Mouse (Mus musculus): ENCODE measurements around the gene Atcay. TPM values are rescaled to one million over a fixed set of nuclear protein-coding genes. Genes with fewer than 3 reads are reported as not detected.

Gene Atcay
- polyA plus RNA-seq, 1 experiment from 2014 or later: 68.1 TPM

GRCm38 (mm10) chr10:81196470-81197065 is 34.1 kb downstream of the Atcay start:
- WGBS: 64% methylated on average over 11 of the region's 11 CpGs
- no peak overlapping the region for H3K27ac ChIP-seq
- ATAC-seq (ENCODE audit: low FRiP score): no peak
- H3K4me1 ChIP-seq (replicated peaks): peaks cover 26% of the 10 kb centered on the region
- H3K27me3 ChIP-seq: peaks cover 57% of the 10 kb centered on the region
- no peak overlapping the region for H3K4me3 ChIP-seq
- H3K36me3 ChIP-seq: peaks cover 1% of the 10 kb centered on the region; the same call in 1 of the 2 replicates
- H3K9me3 ChIP-seq: no peaks in the 10 kb centered on the region
- no peak overlapping the region for H3K9ac ChIP-seq
- H3K4me2 ChIP-seq: no peak overlapping the region

- H3K9ac ChIP-seq: no peak overlapping the region
- H3K4me1 ChIP-seq (replicated peaks): peaks cover 28% of the 10 kb centered on the region
- no peak for ATAC-seq (ENCODE audit: low FRiP score)
- WGBS: 76% methylated on average over 4 of the region's 4 CpGs
- H3K27ac ChIP-seq: no peak overlapping the region
- no peak overlapping the region for H3K4me2 ChIP-seq
- peaks cover 57% of the 10 kb centered on the region for H3K27me3 ChIP-seq
- no peak overlapping the region for H3K4me3 ChIP-seq
- peaks cover 14% of the 10 kb centered on the region for H3K36me3 ChIP-seq
- no peaks in the 10 kb centered on the region for H3K9me3 ChIP-seq
Measured at GRCm38 (mm10) chr10:81195300-81195699, 35.3 kb downstream of the Atcay start.

- Histone ChIP-seq H3K4me2 (0 out of 2 replicates have a peak overlapping the region, but pooled peaks have one; percentile 2), H3K4me3 (no peak overlapping the region)
- 16% methylated on average over 37 of the region's 37 CpGs for WGBS
Measured at GRCm38 (mm10) chr10:81193991-81194774, 36.5 kb downstream of the Atcay start.

GRCm38 (mm10) chr10:81192968-81193501 is 37.6 kb downstream of the Atcay start:
- H3K4me2 ChIP-seq: peak overlapping the region; percentile 92
- WGBS: 2% methylated on average over 19 of the region's 19 CpGs
- peak overlapping the region; percentile 58 for H3K4me3 ChIP-seq
- peaks cover 32% of the 10 kb centered on the region for H3K36me3 ChIP-seq
- H3K9ac ChIP-seq: peak overlapping the region; percentile 79
- H3K9me3 ChIP-seq: no peaks in the 10 kb centered on the region
- peak overlapping the region; percentile 98 for H3K27ac ChIP-seq
- peaks cover 40% of the 10 kb centered on the region for H3K27me3 ChIP-seq
- peak; percentile 45 for ATAC-seq (ENCODE audit: low FRiP score)
- H3K4me1 ChIP-seq (replicated peaks): peaks cover 28% of the 10 kb centered on the region

More at GRCm38 (mm10) chr10:81193991-81194774, 36.5 kb downstream of the Atcay start:
- Histone ChIP-seq H3K9ac (peak overlapping the region; percentile 53), H3K4me1 (replicated peaks) (peaks cover 28% of the 10 kb centered on the region), H3K27ac (no peak overlapping the region), H3K27me3 (peaks cover 47% of the 10 kb centered on the region), H3K9me3 (no peaks in the 10 kb centered on the region), H3K36me3 (peaks cover 23% of the 10 kb centered on the region)
- ATAC-seq (ENCODE audit: low FRiP score): no peak

- 1% methylated on average over 79 of the region's 93 CpGs for WGBS
Measured at GRCm38 (mm10) chr10:81192270-81192967, 38.2 kb downstream of the Atcay start.

GRCm38 (mm10) chr10:81191342-81191982 is 39.2 kb downstream of the Atcay start:
- Histone ChIP-seq H3K27ac (peak overlapping the region; percentile 98), H3K27me3 (peaks cover 27% of the 10 kb centered on the region), H3K9me3 (no peaks in the 10 kb centered on the region), H3K4me3 (no peak overlapping the region; the same call in 1 of the 2 replicates), H3K36me3 (peaks cover 47% of the 10 kb centered on the region), H3K4me2 (peak overlapping the region; percentile 92), H3K4me1 (replicated peaks) (peaks cover 28% of the 10 kb centered on the region), H3K9ac (peak overlapping the region; percentile 79)
- WGBS: 93% methylated on average over 18 of the region's 18 CpGs
- no peak for ATAC-seq (ENCODE audit: low FRiP score)

More at GRCm38 (mm10) chr10:81192270-81192967, 38.2 kb downstream of the Atcay start:
- peaks cover 36% of the 10 kb centered on the region for H3K27me3 ChIP-seq
- H3K4me1 ChIP-seq (replicated peaks): peaks cover 28% of the 10 kb centered on the region
- ATAC-seq (ENCODE audit: low FRiP score): peak; percentile 87
- H3K27ac ChIP-seq: peak overlapping the region; percentile 98
- peak overlapping the region; percentile 92 for H3K4me2 ChIP-seq
- H3K9ac ChIP-seq: peak overlapping the region; percentile 79
- no peaks in the 10 kb centered on the region for H3K9me3 ChIP-seq
- H3K36me3 ChIP-seq: peaks cover 37% of the 10 kb centered on the region
- H3K4me3 ChIP-seq: peak overlapping the region; percentile 58

- no peaks in the 10 kb centered on the region for H3K9me3 ChIP-seq
- H3K4me3 ChIP-seq: no peak overlapping the region
- H3K36me3 ChIP-seq: peaks cover 49% of the 10 kb centered on the region
- H3K4me1 ChIP-seq (replicated peaks): peaks cover 28% of the 10 kb centered on the region
- no peak overlapping the region for H3K4me2 ChIP-seq
- H3K27ac ChIP-seq: no peak overlapping the region
- H3K27me3 ChIP-seq: peaks cover 21% of the 10 kb centered on the region
- ATAC-seq (ENCODE audit: low FRiP score): no peak
- WGBS: 76% methylated on average over 6 of the region's 6 CpGs
- no peak overlapping the region for H3K9ac ChIP-seq
Measured at GRCm38 (mm10) chr10:81190912-81191321, 39.7 kb downstream of the Atcay start.

GRCm38 (mm10) chr10:81190236-81190911 is 40.3 kb downstream of the Atcay start:
- Histone ChIP-seq H3K9ac (no peak overlapping the region), H3K27me3 (peaks cover 16% of the 10 kb centered on the region), H3K4me1 (replicated peaks) (peaks cover 28% of the 10 kb centered on the region), H3K27ac (no peak overlapping the region), H3K36me3 (peaks cover 54% of the 10 kb centered on the region), H3K4me3 (no peak overlapping the region), H3K4me2 (no peak overlapping the region), H3K9me3 (no peaks in the 10 kb centered on the region)
- ATAC-seq (ENCODE audit: low FRiP score): no peak
- 68% methylated on average over 31 of the region's 31 CpGs for WGBS

GRCm38 (mm10) chr10:81189821-81190220 is 40.8 kb downstream of the Atcay start:
- H3K27me3 ChIP-seq: peaks cover 10% of the 10 kb centered on the region
- peaks cover 28% of the 10 kb centered on the region for H3K4me1 ChIP-seq (replicated peaks)
- no peak for ATAC-seq (ENCODE audit: low FRiP score)
- H3K4me3 ChIP-seq: no peak overlapping the region
- no peak overlapping the region for H3K9ac ChIP-seq
- WGBS: 81% methylated on average over 26 of the region's 26 CpGs
- H3K36me3 ChIP-seq: peaks cover 59% of the 10 kb centered on the region
- H3K27ac ChIP-seq: no peak overlapping the region
- no peaks in the 10 kb centered on the region for H3K9me3 ChIP-seq
- no peak overlapping the region for H3K4me2 ChIP-seq

GRCm38 (mm10) chr10:81187161-81187560 is 43.5 kb downstream of the Atcay start:
- peaks cover 72% of the 10 kb centered on the region for H3K36me3 ChIP-seq
- H3K9ac ChIP-seq: no peak overlapping the region
- H3K27ac ChIP-seq: no peak overlapping the region
- no peak for ATAC-seq (ENCODE audit: low FRiP score)
- 97% methylated on average over 9 of the region's 9 CpGs for WGBS
- no peak overlapping the region for H3K4me2 ChIP-seq
- H3K4me1 ChIP-seq (replicated peaks): peaks cover 23% of the 10 kb centered on the region
- H3K4me3 ChIP-seq: no peak overlapping the region
- H3K9me3 ChIP-seq: no peaks in the 10 kb centered on the region
- H3K27me3 ChIP-seq: no peaks in the 10 kb centered on the region

GRCm38 (mm10) chr10:81184765-81185164 is 45.9 kb downstream of the Atcay start:
- Histone ChIP-seq H3K4me3 (no peak overlapping the region), H3K36me3 (peaks cover 77% of the 10 kb centered on the region), H3K27me3 (no peaks in the 10 kb centered on the region), H3K4me1 (replicated peaks) (peaks cover 27% of the 10 kb centered on the region), H3K9me3 (no peaks in the 10 kb centered on the region), H3K4me2 (no peak overlapping the region), H3K27ac (no peak overlapping the region), H3K9ac (peak overlapping the region; percentile 15; the same call in 1 of the 2 replicates)
- no peak for ATAC-seq (ENCODE audit: low FRiP score)
- WGBS: 72% methylated on average over 4 of the region's 4 CpGs

All from hindbrain, embryonic 13.5 days (tissue).